Mouse (Mus musculus): ENCODE measurements around the gene Tmem132b. TPM values are rescaled to one million over a fixed set of nuclear protein-coding genes. Genes with fewer than 3 reads are reported as not detected.

Tmem132b gene
- polyA plus RNA-seq, 1 experiment from 2014 or later: not detected

GRCm38 (mm10) chr5:125578661-125579060 lies 47.1 kb downstream of the Tmem132b start:
- no peak for TF ChIP-seq EP300 (IDR thresholded peaks at IDR 0.05)
- no peak for TF ChIP-seq CTCF (IDR thresholded peaks at IDR 0.05)
- Histone ChIP-seq H3K9ac (replicated peaks; ENCODE audit: low read depth) (no peak overlapping the region), H3K4me1 (ENCODE audit: insufficient read depth, low read depth, low read length) (no peaks in the 10 kb centered on the region), H3K36me3 (ENCODE audit: insufficient read depth, low read length) (no peaks in the 10 kb centered on the region), H3K9me3 (ENCODE audit: low read length) (no peaks in the 10 kb centered on the region), H3K4me2 (replicated peaks; ENCODE audit: low read depth, low read length) (no peak overlapping the region), H3K4me3 (ENCODE audit: low read depth, low read length) (no peak overlapping the region), H3K27ac (ENCODE audit: low read length) (no peak overlapping the region), H3K27me3 (replicated peaks; ENCODE audit: insufficient read depth, low read length) (no peaks in the 10 kb centered on the region)
- ATAC-seq (no peak), DNase-seq (ENCODE audit: low spot score) (no peak)
- 74% methylated on average over 13 of the region's 13 CpGs for WGBS

DNA sequence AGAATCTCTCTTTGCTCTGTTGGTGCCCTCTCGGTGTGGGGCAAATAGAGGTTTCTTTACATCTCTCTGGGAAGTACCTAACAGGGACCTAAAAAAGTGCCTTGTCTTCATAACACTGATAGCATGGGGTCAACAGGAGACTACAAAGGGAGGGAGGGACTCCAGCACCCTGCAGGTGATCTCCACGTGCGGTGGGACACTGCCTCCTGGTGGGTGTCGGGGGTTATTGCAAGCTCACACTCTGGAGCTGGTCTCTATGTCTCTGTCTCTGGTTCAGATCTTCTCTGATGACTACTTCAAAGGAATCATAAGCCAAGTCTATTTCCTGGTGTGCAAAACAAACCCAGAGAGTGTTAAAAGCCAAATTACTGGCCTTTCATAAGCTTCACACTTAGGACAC lies 47.6 kb downstream of the Tmem132b start:
- Histone ChIP-seq H3K4me2 (replicated peaks; ENCODE audit: low read depth, low read length) (no peak overlapping the region), H3K9ac (replicated peaks; ENCODE audit: low read depth) (no peak overlapping the region), H3K27me3 (replicated peaks; ENCODE audit: insufficient read depth, low read length) (no peaks in the 10 kb centered on the region), H3K36me3 (ENCODE audit: insufficient read depth, low read length) (no peaks in the 10 kb centered on the region), H3K27ac (ENCODE audit: low read length) (no peak overlapping the region), H3K4me1 (ENCODE audit: insufficient read depth, low read depth, low read length) (no peaks in the 10 kb centered on the region), H3K4me3 (ENCODE audit: low read depth, low read length) (no peak overlapping the region), H3K9me3 (ENCODE audit: low read length) (no peaks in the 10 kb centered on the region)
- DNase-seq (ENCODE audit: low spot score) (no peak), ATAC-seq (no peak)
- WGBS: 58% methylated on average over 4 of the region's 4 CpGs
- no peak for TF ChIP-seq EP300 (IDR thresholded peaks at IDR 0.05)
- TF ChIP-seq CTCF (IDR thresholded peaks at IDR 0.05): peak; percentile 29; the same call in 1 of the 2 replicates

- TF ChIP-seq CTCF (IDR thresholded peaks at IDR 0.05) (no peak), EP300 (IDR thresholded peaks at IDR 0.05) (no peak)
- Histone ChIP-seq H3K4me3 (ENCODE audit: low read depth, low read length) (no peak overlapping the region), H3K4me2 (replicated peaks; ENCODE audit: low read depth, low read length) (no peak overlapping the region), H3K36me3 (ENCODE audit: insufficient read depth, low read length) (no peaks in the 10 kb centered on the region), H3K27me3 (replicated peaks; ENCODE audit: insufficient read depth, low read length) (no peaks in the 10 kb centered on the region), H3K4me1 (ENCODE audit: insufficient read depth, low read depth, low read length) (no peaks in the 10 kb centered on the region), H3K27ac (ENCODE audit: low read length) (no peak overlapping the region), H3K9me3 (ENCODE audit: low read length) (no peaks in the 10 kb centered on the region), H3K9ac (replicated peaks; ENCODE audit: low read depth) (no peak overlapping the region)
- 70% methylated on average over 2 of the region's 2 CpGs for WGBS
- ATAC-seq (no peak), DNase-seq (ENCODE audit: low spot score) (no peak)
Measured at GRCm38 (mm10) chr5:125583298-125583697, 51.7 kb downstream of the Tmem132b start.

- H3K4me1 ChIP-seq (ENCODE audit: insufficient read depth, low read depth, low read length): no peaks in the 10 kb centered on the region
- H3K4me3 ChIP-seq (ENCODE audit: low read depth, low read length): no peak overlapping the region
- DNase-seq (ENCODE audit: low spot score) (no peak), ATAC-seq (no peak)
- H3K27me3 ChIP-seq (replicated peaks; ENCODE audit: insufficient read depth, low read length): no peaks in the 10 kb centered on the region
- H3K9me3 ChIP-seq (ENCODE audit: low read length): no peaks in the 10 kb centered on the region
- TF ChIP-seq EP300 (IDR thresholded peaks at IDR 0.05) (no peak), CTCF (IDR thresholded peaks at IDR 0.05) (no peak)
- H3K27ac ChIP-seq (ENCODE audit: low read length): no peak overlapping the region
- no peaks in the 10 kb centered on the region for H3K36me3 ChIP-seq (ENCODE audit: insufficient read depth, low read length)
- H3K4me2 ChIP-seq (replicated peaks; ENCODE audit: low read depth, low read length): no peak overlapping the region
- 58% methylated on average over 8 of the region's 8 CpGs for WGBS
- H3K9ac ChIP-seq (replicated peaks; ENCODE audit: low read depth): no peak overlapping the region
Measured at GRCm38 (mm10) chr5:125583836-125584235, 52.3 kb downstream of the Tmem132b start.

GRCm38 (mm10) chr5:125585211-125585610 lies 53.6 kb downstream of the Tmem132b start:
- 71% methylated on average over 5 of the region's 5 CpGs for WGBS
- DNase-seq (ENCODE audit: low spot score): no peak
- TF ChIP-seq EP300 (IDR thresholded peaks at IDR 0.05) (no peak), CTCF (IDR thresholded peaks at IDR 0.05) (no peak)
- H3K27ac ChIP-seq (ENCODE audit: low read length): no peak overlapping the region
- no peak for ATAC-seq
- H3K27me3 ChIP-seq (replicated peaks; ENCODE audit: insufficient read depth, low read length): no peaks in the 10 kb centered on the region
- no peak overlapping the region for H3K9ac ChIP-seq (replicated peaks; ENCODE audit: low read depth)
- no peak overlapping the region for H3K4me3 ChIP-seq (ENCODE audit: low read depth, low read length)
- no peaks in the 10 kb centered on the region for H3K36me3 ChIP-seq (ENCODE audit: insufficient read depth, low read length)
- no peaks in the 10 kb centered on the region for H3K9me3 ChIP-seq (ENCODE audit: low read length)
- H3K4me1 ChIP-seq (ENCODE audit: insufficient read depth, low read depth, low read length): no peaks in the 10 kb centered on the region
- no peak overlapping the region for H3K4me2 ChIP-seq (replicated peaks; ENCODE audit: low read depth, low read length)

DNA sequence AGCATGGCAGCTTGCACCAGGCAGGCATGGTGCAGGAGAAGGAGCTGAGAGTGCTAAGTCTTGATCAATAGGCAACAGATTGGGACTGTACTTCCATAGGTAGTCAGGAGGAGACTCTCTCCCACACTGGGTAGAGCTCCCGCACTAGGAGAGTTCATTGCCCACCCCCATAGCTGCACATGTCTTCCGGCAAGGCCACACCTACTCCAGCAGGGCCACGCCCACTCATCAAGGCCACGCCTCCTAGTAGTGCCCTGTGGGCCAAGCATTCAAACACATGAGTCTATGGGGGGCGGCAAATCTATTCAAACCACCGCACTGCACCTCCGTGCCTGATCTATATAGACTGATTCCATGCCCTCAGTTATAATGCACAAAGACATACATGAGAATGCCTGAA lies 56.6 kb downstream of the Tmem132b start:
- Histone ChIP-seq H3K4me3 (ENCODE audit: low read depth, low read length) (no peak overlapping the region), H3K4me2 (replicated peaks; ENCODE audit: low read depth, low read length) (no peak overlapping the region), H3K27ac (ENCODE audit: low read length) (no peak overlapping the region), H3K9ac (replicated peaks; ENCODE audit: low read depth) (no peak overlapping the region), H3K4me1 (ENCODE audit: insufficient read depth, low read depth, low read length) (no peaks in the 10 kb centered on the region), H3K27me3 (replicated peaks; ENCODE audit: insufficient read depth, low read length) (no peaks in the 10 kb centered on the region), H3K36me3 (ENCODE audit: insufficient read depth, low read length) (no peaks in the 10 kb centered on the region), H3K9me3 (ENCODE audit: low read length) (no peaks in the 10 kb centered on the region)
- DNase-seq (ENCODE audit: low spot score): no peak
- 59% methylated on average over 7 of the region's 7 CpGs for WGBS
- TF ChIP-seq EP300 (IDR thresholded peaks at IDR 0.05) (no peak), CTCF (IDR thresholded peaks at IDR 0.05) (no peak)
- ATAC-seq: no peak

Data from lung, postnatal 0 days (tissue).